Mouse (Mus musculus): ENCODE results near the gene Focad.

The Focad gene

GRCm38 (mm10) chr4:88396995-88397521 lies 302.6 kb downstream of the Focad start:
- DNase-seq (ENCODE audit: low spot score in 2 of 2): no peak

GRCm38 (mm10) chr4:88400302-88400991 lies 306.0 kb downstream of the Focad start:
- no peak for DNase-seq (ENCODE audit: low spot score in 2 of 2)

- DNase-seq (ENCODE audit: low spot score in 2 of 2): no peak
Measured at GRCm38 (mm10) chr4:88400992-88401313, 306.5 kb downstream of the Focad start.

GRCm38 (mm10) chr4:88402884-88403283 lies 308.5 kb downstream of the Focad start:
- DNase-seq (ENCODE audit: low spot score in 2 of 2): no peak

- DNase-seq (ENCODE audit: low spot score in 2 of 2): no peak
Measured at GRCm38 (mm10) chr4:88406887-88407696, 312.7 kb downstream of the Focad start.

GRCm38 (mm10) chr4:88409279-88409678 lies 314.9 kb downstream of the Focad start:
- DNase-seq (ENCODE audit: low spot score in 2 of 2): no peak

GRCm38 (mm10) chr4:88412331-88412730 lies 317.9 kb downstream of the Focad start:
- DNase-seq (ENCODE audit: low spot score in 2 of 2): no peak

GRCm38 (mm10) chr4:88415017-88415416 lies 320.6 kb downstream of the Focad start:
- DNase-seq (ENCODE audit: low spot score in 2 of 2): no peak

GRCm38 (mm10) chr4:88419378-88419777 lies 324.9 kb downstream of the Focad start:
- no peak for DNase-seq (ENCODE audit: low spot score in 2 of 2)

GRCm38 (mm10) chr4:88424563-88424962 lies 330.1 kb downstream of the Focad start:
- DNase-seq (ENCODE audit: low spot score in 2 of 2): no peak

- no peak for DNase-seq (ENCODE audit: low spot score in 2 of 2)
Measured at GRCm38 (mm10) chr4:88427630-88428239, 333.3 kb downstream of the Focad start.

- no peak for DNase-seq (ENCODE audit: low spot score in 2 of 2)
Measured at GRCm38 (mm10) chr4:88432412-88433024, 338.1 kb downstream of the Focad start.

- no peak for DNase-seq (ENCODE audit: low spot score in 2 of 2)
Measured at GRCm38 (mm10) chr4:88436593-88437165, 342.2 kb downstream of the Focad start.

GRCm38 (mm10) chr4:88437166-88437565 lies 342.7 kb downstream of the Focad start:
- no peak for DNase-seq (ENCODE audit: low spot score in 2 of 2)

- DNase-seq (ENCODE audit: low spot score in 2 of 2): no peak
Measured at GRCm38 (mm10) chr4:88437917-88438316, 343.5 kb downstream of the Focad start.

- no peak for DNase-seq (ENCODE audit: low spot score in 2 of 2)
Measured at GRCm38 (mm10) chr4:88438326-88438989, 344.0 kb downstream of the Focad start, which contains the start of gene Hacd4. TSS of gene Hacd4 (minus strand) at chr4:88438928.

GRCm38 (mm10) chr4:88438990-88439329 lies 344.5 kb downstream of the Focad start:
- DNase-seq (ENCODE audit: low spot score in 2 of 2): no peak

- DNase-seq (ENCODE audit: low spot score in 2 of 2): no peak
Measured at GRCm38 (mm10) chr4:88439669-88440123, 345.3 kb downstream of the Focad start.

GRCm38 (mm10) chr4:88440814-88441213 lies 346.4 kb downstream of the Focad start:
- no peak for DNase-seq (ENCODE audit: low spot score in 2 of 2)

- DNase-seq (ENCODE audit: low spot score in 2 of 2): no peak
Measured at GRCm38 (mm10) chr4:88448976-88449375, 354.5 kb downstream of the Focad start.

- peak in 1 of 2 experiments; percentile 11 for DNase-seq (ENCODE audit: low spot score in 2 of 2)
Measured at GRCm38 (mm10) chr4:88450087-88450765, 355.8 kb downstream of the Focad start.

Data from natural killer cell, adult 2 months (primary cell).